Mouse (Mus musculus) bone marrow macrophage, adult 2 months (primary cell): ENCODE data around the gene Cobll1.

ENCODE experiments used
- CTCF ChIP-seq: IDR thresholded peaks from 2 replicates; pipeline ENCODE4 v1.5.1; 2012; ENCODE audit warnings: low read depth, mild to moderate bottlenecking, low read length, moderate library complexity
- POLR2A ChIP-seq: IDR thresholded peaks from 2 replicates; pipeline ENCODE4 v1.6.1; 2012; ENCODE audit warnings: mild to moderate bottlenecking, low read depth, low read length, borderline replicate concordance

- no peak for TF ChIP-seq POLR2A
- no peak for TF ChIP-seq CTCF
Observed at GRCm38 (mm10) chr2:65048234-65049017, 190.8 kb downstream of the Cobll1 start.
